Mouse (Mus musculus) brain, embryonic 14.5 days (tissue): ENCODE measurements around the gene Fga.

Experiments used
- CTCF ChIP-seq: fragments of 200-500 bp; IDR thresholded peaks from 2 replicates; pipeline ENCODE4 v1.5.1; 2012; ENCODE audit warnings: inconsistent platforms, mild to moderate bottlenecking, moderate library complexity, borderline replicate concordance; ENCODE audit not compliant: insufficient read depth, insufficient read length; ENCODE audit errors: extremely low read depth
- POLR2A ChIP-seq: fragments of 200-500 bp; IDR thresholded peaks from 2 replicates; pipeline ENCODE4 v1.6.1; 2012; ENCODE audit warnings: mild to moderate bottlenecking, inconsistent platforms, borderline replicate concordance; ENCODE audit not compliant: poor library complexity, insufficient read depth, insufficient read length, severe bottlenecking; ENCODE audit errors: extremely low read depth

DNA sequence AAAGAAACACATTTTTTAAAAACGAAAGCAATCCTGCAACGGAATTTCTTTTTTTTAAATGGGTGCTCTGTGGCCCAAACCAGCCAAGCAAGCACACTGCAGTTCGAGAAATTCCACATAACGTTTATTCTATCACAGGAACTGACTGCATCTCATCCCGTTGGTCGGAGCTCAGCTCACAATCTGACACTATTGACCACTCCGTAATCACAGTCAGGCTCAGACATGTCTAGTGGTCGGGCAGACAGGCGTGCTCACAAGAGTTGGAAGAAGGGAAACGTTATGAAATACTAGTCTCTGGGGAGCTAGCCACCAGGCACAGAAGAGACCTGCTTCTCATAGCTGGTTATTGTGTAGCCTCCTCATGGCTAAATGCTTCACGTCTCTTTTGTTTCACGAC, 33.9 kb upstream of the Fga start:
- TF ChIP-seq POLR2A (no peak), CTCF (no peak)
